Mouse (Mus musculus) cerebellum, postnatal 36 days (tissue): ENCODE results near the gene Mest.

Experiments used
- DNase-seq, 2 experiments: peaks; one replicate each; pipeline ENCODE4 v3.0.0; 2021 to 2022; ENCODE audit warnings: mixed read lengths in 2 of 2

The Mest gene

GRCm38 (mm10) chr6:30723331-30723730, at the start of gene Mest:
TSS of gene Mest (plus strand) at chr6:30723547.
- DNase-seq = no peak

- DNase-seq = peak in 1 of 2 experiments; percentile 8
Measured at GRCm38 (mm10) chr6:30673764-30674561, 49.4 kb upstream of the Mest start.

DNA sequence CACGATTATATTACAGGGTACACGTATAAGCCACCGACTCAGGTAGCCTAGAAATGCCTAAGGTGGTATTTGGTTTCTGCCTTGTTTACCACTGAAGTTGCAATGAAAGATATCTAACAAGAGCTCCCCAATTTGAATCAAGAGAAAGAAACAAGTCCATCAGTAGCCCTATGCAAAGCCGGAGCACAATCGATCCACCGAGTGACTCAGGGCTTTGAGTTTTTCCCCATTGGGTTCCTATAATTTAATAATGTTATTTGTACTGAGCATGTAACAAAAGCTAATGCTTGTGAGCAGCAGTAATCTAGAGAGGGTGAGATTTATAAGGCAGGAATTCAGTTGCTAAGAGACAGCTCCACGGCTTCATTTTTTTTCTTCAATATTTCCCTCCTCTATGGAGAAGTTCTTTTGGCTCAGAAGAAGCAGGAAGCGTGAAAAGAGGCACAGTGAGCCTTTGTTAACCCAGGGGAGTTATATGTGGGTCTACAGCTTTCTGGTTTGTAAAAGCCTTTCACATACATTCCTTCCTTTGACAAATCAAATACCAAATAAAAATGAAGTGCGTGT, 48.5 kb upstream of the Mest start:
- DNase-seq = no peak

DNA sequence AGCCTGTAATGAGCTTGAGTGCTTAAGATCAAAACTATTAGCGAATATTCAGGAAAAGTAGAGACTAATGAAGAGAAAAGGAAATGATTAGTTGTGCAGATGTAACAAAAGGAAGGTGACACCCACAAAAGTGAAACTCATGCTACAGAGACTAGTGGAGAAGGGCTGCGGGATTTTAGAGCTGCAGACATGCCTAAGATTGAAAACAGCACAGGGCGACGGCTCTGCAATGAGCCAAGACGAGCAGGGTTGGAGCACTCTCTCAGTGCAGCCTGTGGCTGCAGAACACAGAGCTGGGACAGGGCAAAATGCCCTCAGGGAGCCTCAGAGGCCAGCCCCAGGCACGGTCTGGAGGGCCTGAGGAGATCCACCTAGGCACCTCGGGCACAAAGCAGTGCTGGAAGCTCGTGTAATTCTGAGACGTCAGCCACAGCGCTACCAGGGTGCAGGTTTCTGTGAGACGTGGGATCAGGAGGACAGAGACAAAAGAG, 48.0 kb upstream of the Mest start:
- peak in 1 of 2 experiments; percentile 21 for DNase-seq

DNA sequence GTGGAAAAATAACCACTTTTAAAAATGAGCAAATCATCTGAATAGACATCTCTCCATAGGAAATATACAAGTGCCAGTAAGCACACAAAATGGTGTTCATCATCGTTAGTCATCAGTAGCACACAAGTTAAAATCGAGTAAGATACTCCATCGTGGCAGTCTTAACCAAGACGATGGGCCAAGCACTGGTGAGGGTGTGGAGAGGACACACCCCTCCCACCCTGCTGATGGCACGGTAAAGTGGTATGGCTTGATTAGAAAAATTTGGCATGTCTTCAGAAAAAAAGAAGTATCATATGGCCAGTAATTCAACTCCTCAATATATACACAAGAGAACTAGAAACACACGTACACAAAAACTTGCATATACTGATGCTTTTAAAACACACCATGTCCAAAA, 46.8 kb upstream of the Mest start:
- DNase-seq = no peak

- no peak for DNase-seq
Measured at GRCm38 (mm10) chr6:30677591-30677990, 45.8 kb upstream of the Mest start.

- DNase-seq = peak; percentile 28 to 40
Measured at GRCm38 (mm10) chr6:30678482-30678881, 44.9 kb upstream of the Mest start.

- no peak for DNase-seq
Measured at GRCm38 (mm10) chr6:30679567-30679966, 43.8 kb upstream of the Mest start.

DNA sequence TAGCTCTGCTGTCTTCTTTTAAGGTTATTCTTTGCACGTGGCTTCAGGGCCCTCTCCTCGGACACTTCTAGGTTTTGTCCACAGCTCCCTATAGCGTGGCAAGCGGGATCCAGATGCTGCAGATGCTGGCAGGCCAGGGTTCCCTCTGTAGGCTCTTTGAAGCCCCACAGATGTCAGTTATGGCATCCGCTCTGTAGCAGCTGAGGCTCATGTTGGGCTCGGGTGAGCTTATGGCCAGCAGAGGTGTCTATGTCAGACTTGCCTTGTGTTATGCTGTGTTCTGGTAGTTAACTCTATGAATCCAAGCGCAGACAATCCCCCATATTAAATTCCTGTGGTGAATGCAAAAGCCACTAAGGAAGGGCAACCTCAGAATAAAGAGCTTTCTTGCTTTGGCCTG, 42.9 kb upstream of the Mest start:
- no peak for DNase-seq

DNA sequence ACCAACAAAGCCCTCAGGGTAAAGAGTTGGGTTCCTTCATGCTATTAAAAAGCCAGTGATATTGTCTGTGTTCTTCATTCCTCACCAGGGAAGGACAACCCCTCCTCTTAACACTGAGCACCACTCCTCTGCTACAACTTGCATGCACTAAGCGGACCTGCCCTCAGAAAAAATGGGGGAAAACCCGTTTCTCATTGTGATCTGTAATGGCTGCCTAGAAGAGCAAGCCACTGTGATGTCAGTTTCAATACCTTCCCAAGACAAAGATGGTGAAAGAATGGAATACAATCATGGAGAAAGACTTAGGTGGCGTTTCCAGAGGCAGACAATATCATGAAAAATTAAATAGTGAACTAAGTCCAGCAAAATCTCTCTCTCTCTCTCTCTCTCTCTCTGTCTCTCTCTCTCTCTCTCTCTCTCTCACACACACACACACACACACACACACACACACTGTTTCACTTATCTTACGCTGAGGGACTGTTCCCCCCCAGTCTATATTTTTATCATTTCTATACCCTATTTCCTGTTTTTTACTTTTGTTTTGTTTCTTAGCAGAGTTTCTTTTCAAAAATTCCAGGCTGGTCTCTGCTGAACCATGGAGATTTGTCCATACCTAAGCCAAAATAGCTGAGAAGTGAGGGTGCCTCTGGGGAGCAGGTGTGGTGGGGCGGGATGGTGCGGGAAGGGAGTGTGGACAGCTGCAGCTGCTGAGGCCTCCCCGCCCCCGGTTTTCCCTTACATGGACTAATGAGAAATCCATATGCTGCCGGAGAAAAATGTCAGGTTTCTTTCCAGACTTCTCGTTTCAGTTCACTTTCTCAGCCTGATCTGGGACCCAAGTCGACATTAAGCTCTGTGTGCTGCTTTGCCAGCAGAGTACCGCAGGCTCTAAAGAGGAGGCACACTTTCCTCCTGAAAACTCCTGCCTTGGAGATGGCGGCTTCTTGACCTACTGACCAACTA, 41.1 kb upstream of the Mest start:
- DNase-seq = no peak

- DNase-seq = no peak
Measured at GRCm38 (mm10) chr6:30684570-30684969, 38.8 kb upstream of the Mest start.

DNA sequence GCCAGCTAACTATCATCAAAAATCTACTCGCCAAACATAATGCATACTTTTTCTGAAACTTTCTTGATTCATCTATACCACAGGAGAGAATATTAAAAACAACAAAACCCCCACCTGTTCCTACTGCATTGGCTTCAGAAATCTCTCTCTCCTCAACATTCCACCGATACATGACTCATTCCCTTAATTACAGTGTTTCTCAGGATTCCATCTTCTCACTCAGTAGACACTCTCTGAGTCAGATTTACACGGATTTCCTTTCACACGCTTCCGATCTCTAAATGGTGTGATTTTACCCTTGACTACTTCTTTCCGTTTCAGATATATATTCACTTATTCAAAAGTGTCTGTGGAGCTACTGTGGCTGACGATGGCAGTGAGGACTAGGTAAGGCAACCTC, 36.1 kb upstream of the Mest start:
- DNase-seq = no peak

GRCm38 (mm10) chr6:30692826-30693225, 30.5 kb upstream of the Mest start:
- no peak for DNase-seq

DNA sequence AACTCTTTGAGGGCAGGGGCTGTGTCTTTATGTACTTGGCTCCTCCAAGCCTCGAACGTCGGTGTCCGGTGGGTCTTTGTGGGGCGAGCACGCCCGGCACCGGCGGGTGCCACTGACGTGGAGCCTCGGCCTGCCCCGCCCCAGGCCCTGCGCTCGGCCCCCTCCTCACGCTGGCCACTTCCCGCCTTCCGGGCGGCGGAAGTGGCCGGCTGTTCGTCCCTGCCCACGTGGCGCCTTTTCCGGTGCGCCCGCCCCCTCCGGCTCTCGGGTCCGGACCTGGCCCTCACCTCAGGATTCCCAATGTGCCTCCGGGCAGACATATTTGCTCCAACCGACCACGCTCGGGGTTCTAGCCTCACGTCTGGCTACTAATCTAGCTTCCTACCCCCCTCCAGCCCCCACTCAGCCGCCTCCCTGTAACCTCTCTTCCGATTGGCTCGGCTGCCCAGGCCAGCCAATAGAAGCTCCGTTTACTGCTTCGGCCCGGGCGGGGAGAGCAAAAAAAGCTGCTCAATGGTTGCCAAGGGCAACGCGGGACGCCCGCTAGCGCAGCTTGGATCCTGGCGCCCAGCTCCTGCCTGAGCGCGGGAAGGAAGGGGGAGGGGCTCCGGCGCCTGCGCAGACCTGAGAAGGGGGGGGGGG, 29.9 kb upstream of the Mest start, which contains the start of gene Cep41:
Gene Cep41, minus strand, starts transcription at position 400 of the 642 bp plus-strand sequence.
- peak; percentile 97 for DNase-seq

DNA sequence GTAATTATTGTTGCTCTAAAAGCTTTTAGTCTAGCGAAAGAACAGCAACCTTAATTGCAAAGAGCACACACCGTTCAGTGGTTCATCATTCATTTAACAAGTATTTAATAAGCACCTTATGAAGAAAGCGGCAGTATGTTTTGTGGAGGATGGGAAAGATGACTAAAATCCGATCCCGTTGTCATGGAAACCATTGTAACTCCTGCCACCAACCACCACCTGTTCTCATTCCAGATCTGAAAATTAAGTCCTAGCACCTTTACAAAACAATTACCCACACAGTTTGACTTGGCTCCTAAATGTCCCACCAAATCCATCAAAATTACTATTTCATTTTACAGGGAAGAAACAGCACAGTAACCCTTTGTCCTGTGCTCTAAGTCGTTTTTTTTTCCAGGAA, 29.1 kb upstream of the Mest start:
- peak; percentile 7 to 24 for DNase-seq

- peak in 1 of 2 experiments; percentile 6 for DNase-seq
Measured at GRCm38 (mm10) chr6:30695124-30695523, 28.2 kb upstream of the Mest start.

- DNase-seq = no peak
Measured at GRCm38 (mm10) chr6:30697464-30697863, 25.9 kb upstream of the Mest start.

GRCm38 (mm10) chr6:30698036-30698435, 25.3 kb upstream of the Mest start:
- DNase-seq = no peak

DNA sequence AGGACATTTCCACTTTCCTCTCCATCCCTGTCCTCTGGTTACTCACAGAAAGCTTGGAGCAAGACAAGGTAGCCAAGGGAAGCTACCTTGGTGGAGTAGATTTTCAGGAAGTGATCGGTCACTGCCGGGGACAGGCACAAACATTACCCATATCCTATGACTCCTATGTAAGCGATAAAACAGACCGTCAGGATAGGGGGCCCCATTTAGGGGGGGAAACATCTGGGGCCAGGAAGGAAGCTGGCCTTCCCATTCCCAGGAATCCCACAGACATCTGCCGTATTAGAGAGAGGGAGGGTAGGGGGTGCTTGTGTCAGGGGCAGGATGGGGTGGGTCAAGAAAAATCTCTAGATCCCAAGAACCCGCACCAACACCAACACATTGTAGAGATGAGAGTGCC, 23.2 kb upstream of the Mest start:
- no peak for DNase-seq

- DNase-seq = no peak
Measured at GRCm38 (mm10) chr6:30702881-30703280, 20.5 kb upstream of the Mest start.

DNA sequence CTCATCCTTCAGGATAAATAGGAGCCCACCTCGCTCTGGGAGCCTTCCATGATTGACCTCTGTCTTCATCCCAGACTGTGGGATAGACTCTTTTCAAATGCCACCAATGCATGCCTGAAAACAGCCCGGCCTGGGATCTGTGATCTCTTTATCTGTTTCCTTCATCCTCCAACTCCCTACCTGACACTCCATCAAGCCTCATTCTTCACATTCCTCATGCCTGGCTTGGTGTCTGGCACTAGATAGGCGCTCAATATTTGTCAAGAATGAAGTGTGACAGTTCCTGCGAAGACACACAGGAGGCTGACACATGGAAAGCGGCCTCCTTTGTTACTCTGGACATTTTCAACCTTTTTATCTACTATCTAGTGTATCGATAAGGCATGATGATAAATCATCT, 19.9 kb upstream of the Mest start:
- no peak for DNase-seq

DNA sequence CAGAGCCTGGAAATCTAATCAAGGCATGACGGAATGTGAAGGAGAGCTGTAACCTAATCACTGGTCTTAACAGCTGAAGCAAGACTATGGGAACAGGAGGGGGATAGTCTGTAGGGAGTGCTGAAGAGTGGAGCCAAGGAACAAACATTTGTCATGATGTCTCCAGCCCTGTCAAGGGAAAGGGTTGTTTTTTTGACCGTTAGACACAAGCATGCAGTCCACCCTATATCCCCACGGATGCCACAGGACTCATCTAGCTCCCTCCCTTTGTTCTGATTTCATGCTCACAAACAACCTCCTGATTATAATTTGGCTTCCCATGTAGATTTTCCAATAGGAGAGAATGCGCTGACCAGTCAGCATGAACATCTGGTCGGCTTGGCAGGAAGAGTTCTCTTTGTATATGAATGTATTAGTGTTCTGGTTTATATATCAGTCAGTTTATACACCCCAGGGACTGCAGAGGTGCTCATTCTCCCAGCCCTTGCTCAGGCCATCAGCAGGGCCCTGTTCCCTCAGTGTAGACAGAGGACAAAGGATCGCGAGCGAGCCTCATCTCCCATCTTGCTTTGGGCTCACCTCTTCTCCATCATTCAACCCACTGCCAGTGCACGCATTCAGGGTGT, 19.3 kb upstream of the Mest start:
- no peak for DNase-seq
